In the genomic region with DNA sequence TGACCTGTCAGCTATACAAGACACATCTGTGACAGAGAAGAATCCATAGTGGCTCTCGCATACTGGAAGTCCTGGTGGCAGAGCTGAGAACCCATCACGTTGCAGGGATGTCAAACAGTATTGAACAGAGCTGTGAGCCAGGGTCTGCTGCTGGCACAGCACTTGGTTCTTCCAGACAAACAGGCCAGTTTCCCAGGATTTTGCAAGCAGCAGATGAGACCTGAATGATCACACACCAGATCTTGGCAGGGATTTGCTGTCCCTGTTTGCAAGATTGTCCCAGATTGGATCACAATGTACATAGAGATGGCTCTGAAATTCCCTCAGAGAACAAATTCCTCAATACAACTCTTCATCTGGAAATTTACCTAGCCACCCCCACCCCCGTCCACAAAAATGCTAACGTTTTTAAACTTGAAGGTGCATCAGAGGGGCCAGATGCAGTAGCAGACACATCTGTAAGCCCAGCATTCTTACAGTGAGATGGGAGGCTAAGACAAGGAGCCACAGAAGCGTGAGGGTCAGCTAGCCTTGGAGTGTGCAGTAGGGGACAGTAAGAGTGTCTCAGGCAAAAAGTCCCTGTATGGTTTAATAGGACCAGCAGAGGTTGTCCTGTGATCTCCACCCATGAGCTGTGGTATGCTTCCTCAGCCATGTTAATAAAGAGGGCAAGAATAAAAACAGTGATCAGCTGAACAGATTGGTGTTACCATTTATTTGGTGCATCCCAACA, we compare ENCODE assay signal across 8 mouse cellular contexts.
DNase-seq lines count a peak whose midpoint lies in the region; ATAC-seq and TF ChIP-seq lines count a peak whose summit lies in the region.

No protein-coding gene starts in this region.

- peaks cover 24% of the 10 kb centered on the region for H3K4me1 ChIP-seq in forebrain, embryonic 13.5 days
- H3K4me1 ChIP-seq in forebrain, embryonic 12.5 days = peaks cover 12% of the 10 kb centered on the region
- peaks cover 40% of the 10 kb centered on the region; the same call in 1 of the 2 replicates for H3K4me1 ChIP-seq in lung, postnatal 0 days (ENCODE audit: insufficient read depth, low read depth, low read length)
- peaks cover 16% of the 10 kb centered on the region for H3K4me1 ChIP-seq in lung, adult 2 months (ENCODE audit: control insufficient read depth, insufficient read depth, low read length)
- peaks cover 10% of the 10 kb centered on the region for H3K4me1 ChIP-seq in olfactory bulb, adult 2 months (ENCODE audit: control insufficient read depth, insufficient read depth, low read length)

- H3K27ac ChIP-seq in forebrain, embryonic 13.5 days = 0 out of 2 replicates have a peak overlapping the region, but pooled peaks have one; percentile 31
- no peak overlapping the region for H3K27ac ChIP-seq in forebrain, embryonic 12.5 days
- H3K27ac ChIP-seq in lung, postnatal 0 days (ENCODE audit: low read length) = no peak overlapping the region
- H3K27ac ChIP-seq in olfactory bulb, adult 2 months (ENCODE audit: insufficient read depth, low read depth, low read length) = peak overlapping the region; percentile 34; the same call in 1 of the 2 replicates

- H3K36me3 ChIP-seq in forebrain, embryonic 13.5 days (ENCODE audit: poor library complexity, severe bottlenecking) = no peaks in the 10 kb centered on the region
- no peaks in the 10 kb centered on the region for H3K36me3 ChIP-seq in forebrain, embryonic 12.5 days (replicated peaks)
- no peaks in the 10 kb centered on the region for H3K36me3 ChIP-seq in lung, postnatal 0 days (ENCODE audit: insufficient read depth, low read length)

- peak; percentile 50 for DNase-seq in lung, postnatal 0 days (ENCODE audit: low spot score)
- no peak for DNase-seq in lung, adult 2 months
- DNase-seq in layer of hippocampus, adult 18-20 months (ENCODE audit: low spot score in 2 of 2) = peak; percentile 57 to 80
- no peak for DNase-seq in natural killer cell, adult 2 months (ENCODE audit: low spot score in 2 of 2)
- DNase-seq in MN1 (ENCODE audit: low spot score) = no peak

- H3K4me3 ChIP-seq in forebrain, embryonic 13.5 days = no peak overlapping the region
- H3K4me3 ChIP-seq in forebrain, embryonic 12.5 days (replicated peaks) = no peak overlapping the region
- H3K4me3 ChIP-seq in lung, postnatal 0 days (ENCODE audit: low read depth, low read length) = no peak overlapping the region
- no peak overlapping the region for H3K4me3 ChIP-seq in lung, adult 2 months (replicated peaks; ENCODE audit: extremely low read depth, low read depth, low read length)
- no peak overlapping the region for H3K4me3 ChIP-seq in olfactory bulb, adult 2 months (ENCODE audit: insufficient read depth, low read depth, low read length)

- H3K4me2 ChIP-seq in forebrain, embryonic 13.5 days = peak overlapping the region; percentile 33; the same call in 1 of the 2 replicates
- H3K4me2 ChIP-seq in forebrain, embryonic 12.5 days = no peak overlapping the region
- no peak overlapping the region for H3K4me2 ChIP-seq in lung, postnatal 0 days (replicated peaks; ENCODE audit: low read depth, low read length)

- TF ChIP-seq EP300 in lung, postnatal 0 days (IDR thresholded peaks at IDR 0.05) = peak; percentile 27; the same call in 1 of the 2 replicates

- no peaks in the 10 kb centered on the region for H3K27me3 ChIP-seq in forebrain, embryonic 13.5 days
- no peaks in the 10 kb centered on the region for H3K27me3 ChIP-seq in forebrain, embryonic 12.5 days
- no peaks in the 10 kb centered on the region for H3K27me3 ChIP-seq in lung, postnatal 0 days (replicated peaks; ENCODE audit: insufficient read depth, low read length)

- no peak for TF ChIP-seq POLR2A in lung, adult 2 months (IDR thresholded peaks at IDR 0.05; ENCODE audit: borderline replicate concordance, extremely low read depth, low read depth, low read length)
- TF ChIP-seq POLR2A in olfactory bulb, adult 2 months (IDR thresholded peaks at IDR 0.05; ENCODE audit: insufficient read depth, low read depth, low read length) = no peak

- H3K9ac ChIP-seq in forebrain, embryonic 13.5 days = peak overlapping the region; percentile 3; the same call in 1 of the 2 replicates
- no peak overlapping the region for H3K9ac ChIP-seq in forebrain, embryonic 12.5 days
- H3K9ac ChIP-seq in lung, postnatal 0 days (replicated peaks; ENCODE audit: low read depth) = no peak overlapping the region

- H3K9me3 ChIP-seq in forebrain, embryonic 13.5 days (replicated peaks) = no peaks in the 10 kb centered on the region
- no peaks in the 10 kb centered on the region for H3K9me3 ChIP-seq in forebrain, embryonic 12.5 days
- H3K9me3 ChIP-seq in lung, postnatal 0 days (ENCODE audit: low read length) = no peaks in the 10 kb centered on the region

- ATAC-seq in forebrain, embryonic 13.5 days = peak; percentile 19; the same call in 1 of the 2 replicates
- ATAC-seq in forebrain, embryonic 12.5 days (ENCODE audit: low FRiP score) = no peak
- no peak for ATAC-seq in lung, postnatal 0 days

- WGBS in forebrain, embryonic 13.5 days = 75% methylated on average over 5 of the region's 5 CpGs
- 76% methylated on average over 5 of the region's 5 CpGs for WGBS in forebrain, embryonic 12.5 days
- WGBS in lung, postnatal 0 days = 55% methylated on average over 5 of the region's 5 CpGs
- 75% methylated on average over 5 of the region's 5 CpGs for WGBS in lung, adult 2 months
- WGBS in olfactory bulb, adult 2 months = 69% methylated on average over 5 of the region's 5 CpGs

- no peak for TF ChIP-seq CTCF in lung, postnatal 0 days (IDR thresholded peaks at IDR 0.05)
- TF ChIP-seq CTCF in lung, adult 2 months (IDR thresholded peaks at IDR 0.05; ENCODE audit: insufficient read depth, low read length) = no peak
- TF ChIP-seq CTCF in olfactory bulb, adult 2 months (IDR thresholded peaks at IDR 0.05; ENCODE audit: insufficient read depth, low read depth, low read length) = no peak

Comparison
In these comparisons a context has a peak if more than half of its experiments do, and no peak if none do; other contexts are left out.
1. H3K27ac ChIP-seq: peak in forebrain, embryonic 13.5 days (single experiment) and olfactory bulb, adult 2 months (single experiment); none in forebrain, embryonic 12.5 days (single experiment) and lung, postnatal 0 days (single experiment).
2. DNase-seq: peak in lung, postnatal 0 days (single experiment) and layer of hippocampus, adult 18-20 months (2 of 2); none in lung, adult 2 months (single experiment), natural killer cell, adult 2 months (0 of 2) and MN1 (single experiment).